Mouse (Mus musculus) adrenal gland, adult 2 months (tissue): ENCODE results near the gene Scfd2. TPM values are rescaled to one million over a fixed set of nuclear protein-coding genes. Genes with fewer than 3 reads are reported as not detected.
A peak's percentile ranks its signal among the peaks of the same experiment; 100 is the strongest.

Source experiments
- DNase-seq: peaks from one replicate; pipeline ENCODE4 v3.0.0; 2021
- polyA plus RNA-seq: library from polyadenylated mRNA; depleted of rRNA; stranded (reverse); fragments of >200 nt; gene quantifications from 2 replicates; pipeline ENCODE4 v1.2.3, GENCODE M21; 2012
- total RNA-seq, 2 experiments: library from RNA; stranded (reverse); gene quantifications; 2 replicates each; pipeline ENCODE4 v1.2.3; 2021

The Scfd2 gene
- total and polyA plus RNA-seq, 3 experiments, result 18.1 to 28.6 (median 21.6) TPM

DNA sequence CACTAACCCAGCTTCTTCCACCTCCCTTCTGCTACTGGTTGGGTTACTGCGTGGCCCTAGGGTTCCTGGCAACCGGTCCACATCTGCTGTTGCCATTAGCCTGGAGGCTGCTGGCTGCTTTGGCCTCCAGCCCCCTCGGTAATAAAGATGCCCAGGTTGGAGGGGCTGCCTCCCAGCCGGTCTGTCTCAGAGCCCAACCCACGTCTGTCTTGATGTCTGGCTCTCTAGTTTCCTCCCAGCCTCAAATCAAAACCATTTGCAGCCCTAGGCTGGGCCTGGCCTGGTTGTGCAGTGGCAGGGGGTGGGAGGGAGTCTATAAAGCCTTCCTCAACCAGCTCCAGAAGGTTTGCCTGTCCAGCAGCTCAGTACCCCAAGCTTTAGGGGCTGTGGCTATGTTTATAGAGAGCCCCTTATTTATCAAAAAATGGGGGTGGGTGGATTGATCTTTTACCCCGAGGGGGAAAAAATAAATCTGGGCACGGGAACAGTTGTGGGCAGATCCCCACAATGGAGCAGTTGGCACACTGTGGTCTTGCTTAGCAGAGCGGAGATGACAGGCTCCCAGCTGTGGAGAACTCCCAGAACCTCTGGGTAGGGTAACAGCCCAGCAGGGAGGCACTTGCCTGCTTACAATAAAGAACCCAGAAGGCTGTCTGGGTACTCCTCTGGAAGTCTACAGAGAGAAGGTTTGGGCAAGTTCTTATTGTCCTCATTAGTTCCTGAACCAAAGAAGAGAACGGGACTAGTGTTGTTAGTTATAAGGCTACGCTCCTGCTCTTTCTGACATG is 329.8 kb downstream of the Scfd2 start:
- DNase-seq, result no peak

DNA sequence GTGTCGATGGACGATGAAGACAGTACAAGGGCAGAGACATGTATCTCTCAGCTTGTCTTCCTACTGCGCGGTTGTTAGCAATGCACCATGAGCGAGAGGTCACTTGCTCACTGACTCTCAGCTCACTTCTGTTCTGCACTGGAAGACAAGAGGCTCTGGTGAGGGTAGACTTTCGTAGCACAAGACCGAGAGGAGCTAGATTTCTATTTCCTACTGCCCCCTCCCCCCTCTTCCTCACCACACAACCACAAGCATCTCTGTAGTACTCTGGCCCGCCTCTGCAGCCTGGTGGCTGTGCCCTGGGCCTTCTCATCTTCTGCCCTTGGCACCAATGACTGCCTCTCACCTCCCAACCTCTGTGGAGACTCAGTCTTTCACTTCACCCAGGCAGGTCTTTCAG is 331.1 kb downstream of the Scfd2 start:
- no peak for DNase-seq

DNA sequence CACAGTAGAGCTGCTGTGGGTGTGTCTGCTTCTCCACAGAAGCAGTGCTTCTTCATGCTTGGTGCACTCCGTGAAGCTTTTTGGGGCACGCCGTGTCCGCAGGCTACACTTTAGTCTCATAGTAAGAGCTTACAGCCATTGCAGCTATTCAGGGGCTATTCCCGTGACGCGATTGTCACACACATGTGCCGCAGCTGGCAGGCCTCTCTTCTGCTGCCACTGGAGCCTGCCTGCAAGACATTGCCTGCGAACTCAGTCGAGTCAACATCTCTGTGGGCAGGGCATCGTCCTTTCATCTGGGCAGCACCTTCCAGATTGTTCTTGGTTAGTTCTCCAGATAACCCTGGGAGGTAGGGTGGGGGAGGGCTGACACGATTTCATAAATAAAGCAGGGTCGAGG is 331.8 kb downstream of the Scfd2 start:
- no peak for DNase-seq

DNA sequence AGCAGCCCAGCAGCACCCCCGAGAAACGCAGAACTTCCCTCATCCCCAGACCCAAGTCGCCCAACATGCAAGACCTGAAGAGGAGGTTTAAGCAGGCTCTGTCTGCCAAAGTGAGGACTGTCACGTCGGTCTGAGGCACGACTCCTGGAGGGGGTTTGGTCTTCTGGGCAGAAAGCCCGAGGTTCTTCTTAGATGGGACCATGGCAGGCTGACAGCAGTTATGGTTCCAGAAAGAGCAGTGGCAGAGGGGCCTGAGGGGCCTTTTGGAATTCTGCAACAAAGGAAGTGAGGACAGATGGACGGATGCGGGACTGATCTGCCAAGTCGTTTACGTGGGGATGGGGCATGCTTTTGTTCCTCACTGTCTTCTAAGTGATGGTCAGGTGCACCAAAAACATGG is 333.1 kb downstream of the Scfd2 start:
- no peak for DNase-seq

DNA sequence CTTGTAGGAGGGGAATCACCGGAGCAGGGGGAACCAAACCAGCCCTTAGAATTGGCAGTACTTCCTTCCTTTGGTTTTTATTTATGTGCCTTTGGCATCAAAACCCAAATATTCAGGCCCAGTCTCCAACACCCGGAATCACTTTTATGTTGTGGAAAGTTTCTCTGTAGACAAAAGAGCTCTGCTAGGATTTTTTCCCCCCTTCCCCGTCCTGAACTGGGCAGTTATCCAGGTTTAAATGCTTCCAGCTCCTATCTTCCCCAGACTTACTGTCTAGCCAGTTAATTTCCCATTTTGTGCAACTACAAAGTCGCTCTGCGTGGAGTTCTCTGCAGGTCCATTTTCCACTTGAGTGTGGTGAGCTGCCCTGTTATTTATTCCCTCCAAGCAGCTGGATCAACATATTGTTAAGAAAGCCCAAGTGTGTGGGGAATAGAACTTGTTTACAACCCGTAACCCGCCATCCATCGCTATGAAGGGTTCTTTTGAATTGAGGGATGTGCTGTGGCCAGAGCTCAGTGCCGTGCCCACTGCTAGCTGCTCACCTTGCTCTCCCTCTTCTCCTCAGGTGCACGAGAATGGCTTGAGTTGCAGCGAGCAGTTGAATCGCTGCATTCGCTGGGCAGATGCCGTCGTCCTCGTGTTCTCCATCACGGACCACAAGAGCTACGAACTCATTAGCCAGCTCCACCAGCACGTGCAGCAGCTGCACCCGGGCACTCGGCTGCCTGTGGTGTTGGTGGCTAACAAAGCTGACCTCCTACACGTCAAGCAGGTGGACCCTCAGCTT is 333.8 kb downstream of the Scfd2 start:
- DNase-seq, result no peak

DNA sequence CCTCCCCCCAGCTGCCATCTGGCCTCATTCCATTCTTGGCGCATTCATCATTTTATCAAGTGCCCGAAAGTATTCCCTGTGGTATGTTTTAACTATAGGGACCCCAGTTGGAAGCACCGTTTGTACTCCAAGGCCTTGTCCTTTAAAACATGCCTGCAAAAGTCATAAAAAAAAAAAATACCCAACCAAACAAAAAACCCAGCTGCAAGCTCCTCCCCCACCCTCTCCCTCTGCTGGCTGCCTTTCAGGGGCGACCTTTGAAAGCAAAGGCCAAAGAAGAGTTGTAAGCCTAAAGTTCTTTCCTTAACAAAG is 335.3 kb downstream of the Scfd2 start:
- peak; percentile 72 for DNase-seq

DNA sequence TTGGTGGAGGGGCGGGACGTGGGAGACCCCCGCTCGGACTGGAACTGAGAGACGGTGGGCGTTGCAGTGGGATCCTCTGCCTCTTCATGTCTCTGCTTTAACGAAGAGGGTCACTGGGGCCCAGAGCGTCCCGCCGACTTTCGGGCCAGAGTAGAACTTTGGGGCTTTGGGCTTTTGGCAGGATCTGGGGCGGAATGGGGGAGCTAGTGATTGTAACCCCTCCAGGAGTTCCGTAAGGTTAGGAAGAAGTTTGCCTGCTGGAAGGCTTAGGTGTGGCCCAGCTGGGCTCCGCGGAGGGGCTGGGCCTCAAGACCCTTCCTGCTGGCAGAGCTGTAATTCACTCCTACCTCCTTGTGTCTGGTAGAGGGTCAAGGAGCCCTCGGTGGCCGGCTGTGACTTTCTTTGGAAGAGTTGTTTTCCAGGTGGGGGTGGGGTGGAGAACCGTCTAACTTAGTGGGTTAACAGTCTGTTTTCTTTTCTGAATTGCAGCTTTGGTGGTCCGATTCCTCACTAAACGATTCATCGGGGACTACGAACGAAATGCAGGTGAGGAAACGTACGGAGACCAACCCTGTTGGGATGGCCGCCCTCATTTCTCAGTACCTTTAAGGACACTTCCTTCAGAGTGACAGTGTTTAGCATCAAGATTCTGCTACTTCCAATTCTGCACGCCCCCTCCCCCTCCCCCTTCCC is 335.8 kb downstream of the Scfd2 start:
- peak; percentile 29 for DNase-seq

DNA sequence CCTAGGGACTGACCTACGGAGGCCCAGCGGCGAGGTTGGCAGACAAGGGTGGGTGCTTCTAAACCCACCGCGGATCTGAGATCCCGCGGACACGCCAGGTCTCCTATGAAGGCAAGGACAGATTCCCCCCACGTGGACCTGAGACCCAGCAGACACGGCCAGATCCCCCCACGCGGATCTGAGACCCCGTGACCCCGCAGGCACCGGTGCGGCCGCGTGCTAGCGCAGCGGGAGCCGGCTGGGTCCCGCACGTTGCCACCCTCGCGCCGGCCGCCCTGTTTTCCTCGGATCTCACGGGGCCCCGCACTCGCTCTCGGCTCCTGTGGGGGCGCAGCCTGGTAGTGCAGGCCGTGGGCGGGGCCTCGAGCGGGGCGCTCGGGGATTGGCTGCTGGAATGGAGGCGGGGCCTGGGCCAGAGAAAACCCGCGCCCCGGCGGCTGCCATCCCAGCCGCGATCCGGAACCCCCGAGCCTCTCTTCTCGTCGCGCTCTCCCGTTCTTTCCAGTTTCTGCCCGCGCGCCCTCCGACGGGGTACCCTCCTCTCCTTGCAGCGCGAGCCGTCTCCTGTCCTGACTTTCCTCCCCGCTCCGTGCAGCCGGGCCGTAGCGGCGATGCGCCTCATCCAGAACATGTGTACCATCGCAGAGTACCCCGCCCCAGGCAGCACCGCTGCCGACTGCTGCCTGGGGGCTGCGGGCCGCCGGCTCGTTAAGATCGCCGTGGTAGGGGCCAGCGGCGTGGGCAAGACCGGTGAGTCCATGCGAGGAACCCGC is 336.5 kb downstream of the Scfd2 start, which contains the start of gene Rasl11b:
Gene Rasl11b, plus strand, starts transcription at position 446 of the 773 bp plus-strand sequence.
- peak; percentile 97 for DNase-seq

DNA sequence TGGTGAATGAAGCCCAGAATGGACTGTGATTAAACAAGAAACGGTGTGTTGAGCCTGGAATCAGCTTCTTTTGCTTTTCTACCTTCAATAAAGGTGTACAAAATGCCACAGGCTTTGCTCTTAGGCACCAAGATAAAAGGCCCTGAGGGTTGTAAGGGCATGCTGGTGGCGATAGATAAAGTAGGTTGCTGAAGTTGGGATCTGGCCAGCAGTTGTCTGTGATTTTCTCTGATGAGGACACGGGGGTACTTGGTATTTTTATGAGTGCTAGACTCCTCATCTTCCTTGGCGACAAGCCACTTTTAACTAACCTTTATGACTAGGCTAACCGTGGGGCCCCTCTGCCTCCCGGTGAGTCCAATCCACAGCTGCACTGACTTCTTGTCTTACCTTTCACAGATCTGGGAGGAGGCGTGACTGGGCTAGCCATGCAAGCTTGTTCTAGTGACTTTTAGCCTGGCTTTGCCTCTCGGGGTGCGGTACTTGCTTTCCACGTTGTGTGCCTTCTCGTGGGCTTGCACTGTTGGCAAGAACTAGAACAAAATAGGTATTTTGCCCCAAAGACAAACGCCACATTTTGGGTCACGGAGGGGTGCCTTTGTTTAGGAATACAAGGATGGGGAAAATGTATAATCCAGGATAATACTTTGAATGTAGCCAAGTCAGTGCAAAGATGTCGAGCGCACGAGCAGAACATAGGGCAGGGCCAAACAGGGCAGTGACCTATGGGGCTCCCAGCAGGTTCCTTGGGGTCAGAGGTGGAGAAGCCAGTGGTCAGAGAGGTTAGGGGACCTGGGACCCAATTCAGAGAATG is 337.3 kb downstream of the Scfd2 start:
- peak; percentile 4 for DNase-seq

DNA sequence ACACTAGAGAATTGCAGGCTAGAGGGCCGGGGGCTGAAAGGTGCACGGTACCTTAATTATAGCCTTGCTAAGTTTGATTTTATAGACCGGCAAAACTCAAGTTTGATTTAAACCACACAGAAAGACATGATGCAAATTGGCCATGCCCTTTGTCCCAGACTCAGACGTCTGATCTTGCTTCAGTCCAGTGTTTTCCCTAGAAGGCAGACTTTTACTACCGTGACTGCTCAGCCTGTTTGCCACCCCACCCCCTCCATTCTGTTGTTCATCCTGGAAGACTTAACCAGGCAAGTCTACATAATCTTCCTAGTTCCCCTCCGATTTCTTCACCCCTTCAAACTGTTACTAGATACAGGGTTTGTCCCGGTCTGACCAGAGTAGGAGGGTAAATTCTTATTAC is 337.9 kb downstream of the Scfd2 start:
- no peak for DNase-seq

DNA sequence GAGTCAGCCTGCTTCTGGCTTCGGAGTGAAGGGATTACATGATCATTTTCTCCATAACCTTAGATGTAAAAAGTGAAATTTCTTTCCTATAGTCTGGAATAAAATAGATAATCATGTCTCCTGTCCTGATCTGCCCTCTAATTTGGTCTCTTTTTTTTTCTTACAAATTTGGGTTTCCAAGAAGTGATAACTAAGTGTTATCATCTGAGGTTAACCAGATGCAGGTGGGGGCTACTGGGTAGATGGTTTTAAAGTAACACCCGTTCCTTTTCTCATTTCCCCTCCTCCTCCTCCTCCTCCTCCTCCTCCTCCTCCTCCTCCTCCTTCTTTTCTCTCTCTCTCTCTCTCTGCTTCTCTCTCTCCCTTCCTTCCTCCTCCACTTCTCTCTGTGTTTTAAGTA is 338.6 kb downstream of the Scfd2 start:
- DNase-seq, result no peak

DNA sequence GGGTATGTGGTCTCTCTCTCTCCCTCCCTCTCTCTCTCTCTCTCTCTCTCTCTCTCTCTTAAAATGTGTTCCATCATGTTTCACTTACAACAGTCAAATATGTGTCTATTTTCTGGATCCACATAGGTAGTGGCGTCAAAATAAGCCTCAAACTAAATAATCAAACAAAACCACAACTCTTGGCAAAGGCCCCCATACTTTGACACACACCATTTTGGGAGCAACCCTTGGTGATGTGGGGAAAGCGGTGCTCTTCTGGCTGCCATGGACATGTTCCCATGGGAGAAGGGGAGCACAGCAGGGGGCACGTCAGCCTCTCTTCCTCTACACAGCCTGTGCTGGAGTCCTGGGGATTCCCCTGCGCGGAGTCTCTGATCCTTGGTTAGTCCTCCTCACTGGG is 340.6 kb downstream of the Scfd2 start:
- no peak for DNase-seq

DNA sequence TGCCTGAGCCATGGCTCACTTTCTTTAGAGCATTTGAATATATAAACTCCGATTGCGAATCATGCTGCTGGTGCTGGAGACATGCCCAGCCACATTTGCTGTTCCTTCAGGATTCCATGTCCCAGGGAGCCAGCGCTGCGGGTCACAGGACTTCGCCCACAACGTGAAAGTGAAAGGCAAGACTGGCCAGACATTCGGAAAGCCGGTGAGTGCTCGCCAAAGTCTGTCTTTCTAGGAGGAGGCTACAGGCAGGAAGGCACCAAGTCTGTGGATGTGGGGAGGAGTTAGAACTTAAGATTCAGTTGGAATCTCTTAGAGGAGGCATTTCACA is 341.4 kb downstream of the Scfd2 start:
- no peak for DNase-seq

DNA sequence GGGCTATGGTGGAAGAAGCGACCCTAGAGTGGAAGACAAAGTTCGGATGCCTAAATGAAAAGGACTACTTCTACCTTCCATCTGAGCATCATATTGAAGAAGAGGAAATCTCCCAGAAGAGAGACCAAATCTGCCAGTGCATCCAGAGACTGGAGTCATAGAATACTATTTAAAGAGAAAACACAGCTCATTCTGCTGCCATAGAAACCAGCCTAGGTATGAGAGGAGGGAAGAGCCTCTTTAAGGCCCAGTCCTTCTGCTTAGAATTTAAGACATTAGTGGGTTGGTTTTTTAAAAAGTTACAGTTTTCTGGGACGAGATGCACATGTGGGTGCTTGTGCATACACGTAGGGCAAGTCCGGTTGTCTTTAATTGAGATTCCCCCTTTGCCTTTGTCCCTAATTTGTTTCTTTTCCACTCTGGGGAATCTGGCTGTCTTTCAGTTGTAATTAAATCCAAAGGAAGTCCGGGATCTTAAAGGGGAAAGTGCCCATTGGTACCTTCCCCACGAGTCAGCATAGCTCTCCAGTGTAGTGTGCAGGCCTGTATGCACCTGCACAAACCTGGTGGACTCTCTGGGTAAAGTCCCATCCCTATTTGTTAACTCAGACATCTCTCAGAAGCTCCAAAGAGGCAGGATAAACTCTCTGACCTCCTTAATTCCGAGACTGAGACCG is 341.9 kb downstream of the Scfd2 start:
- no peak for DNase-seq

DNA sequence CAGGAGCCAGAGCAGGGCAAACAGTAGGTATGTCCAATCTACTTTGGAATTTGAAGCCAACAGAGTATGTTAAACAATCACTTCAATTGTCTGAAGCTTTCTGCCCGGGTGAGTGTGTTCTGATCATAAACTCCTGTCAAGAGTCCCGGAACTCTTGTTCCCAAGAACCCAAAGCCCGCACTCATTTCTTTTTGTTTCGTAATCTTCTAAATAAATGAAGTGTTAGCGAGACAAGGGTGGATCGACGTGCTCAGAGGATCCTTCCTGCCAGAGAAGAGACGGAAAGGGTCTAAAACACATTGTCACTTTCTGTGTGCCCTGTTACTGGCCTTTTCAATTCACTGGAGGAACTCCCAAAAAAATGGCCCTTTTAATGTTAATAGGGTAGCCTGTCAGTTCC is 342.7 kb downstream of the Scfd2 start:
- no peak for DNase-seq

DNA sequence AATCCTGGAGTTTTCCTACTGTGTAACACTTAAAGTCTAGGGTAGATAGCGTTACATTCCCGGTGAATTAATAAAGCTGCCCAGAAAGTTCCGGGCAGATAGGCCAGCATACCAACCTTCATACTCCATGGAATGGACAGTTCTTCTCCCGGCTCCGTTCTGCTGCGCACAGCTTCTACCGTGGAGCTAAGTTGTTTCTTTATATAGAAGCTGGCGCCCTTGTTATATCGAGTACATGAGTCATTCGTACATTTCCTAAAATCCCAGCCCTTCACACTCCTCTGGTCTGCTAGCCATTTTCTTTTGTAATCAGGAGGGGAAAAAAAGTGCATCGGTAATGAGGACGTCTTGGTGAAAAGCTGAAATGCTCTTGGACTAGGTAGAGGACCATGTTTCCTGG is 343.5 kb downstream of the Scfd2 start:
- DNase-seq, result no peak

DNA sequence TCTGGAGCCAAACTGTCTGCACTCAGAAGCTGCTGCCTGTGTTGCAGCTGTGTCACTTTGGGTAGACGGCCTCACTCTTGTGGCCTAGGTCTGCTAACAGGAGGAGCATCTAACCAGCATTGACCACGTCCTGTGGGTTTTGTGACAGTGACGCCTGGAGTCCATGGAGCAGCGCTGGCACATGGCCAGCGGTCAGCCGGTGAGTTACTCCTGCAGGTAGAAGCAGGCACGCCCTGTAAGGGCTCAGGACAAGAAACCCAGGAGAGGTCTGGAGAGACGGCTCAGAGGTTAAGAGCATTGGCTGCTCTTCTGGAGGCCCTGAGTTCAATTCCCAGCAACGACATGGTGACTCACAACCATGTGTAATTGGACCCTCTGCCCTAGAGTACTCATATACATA is 347.0 kb downstream of the Scfd2 start:
- DNase-seq, result no peak

DNA sequence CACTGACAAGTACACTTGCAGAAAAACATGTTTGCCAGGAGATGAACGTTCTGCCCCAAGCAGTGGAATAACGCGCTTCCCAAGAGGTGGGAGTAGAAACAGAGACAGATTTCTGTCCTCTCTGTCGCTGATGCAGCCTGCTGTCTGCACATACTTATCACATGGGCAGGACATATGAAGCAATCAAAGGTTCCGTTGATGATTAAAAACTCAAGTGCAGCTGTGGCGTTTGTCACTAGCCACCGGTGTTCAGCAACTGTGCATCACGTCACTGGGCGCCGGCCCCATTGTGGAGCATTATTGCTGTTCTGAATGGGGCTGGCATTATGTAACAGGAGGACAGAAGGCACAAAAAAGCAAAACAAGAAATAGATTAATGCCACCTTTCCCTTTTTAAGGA is 348.4 kb downstream of the Scfd2 start:
- DNase-seq, result no peak

DNA sequence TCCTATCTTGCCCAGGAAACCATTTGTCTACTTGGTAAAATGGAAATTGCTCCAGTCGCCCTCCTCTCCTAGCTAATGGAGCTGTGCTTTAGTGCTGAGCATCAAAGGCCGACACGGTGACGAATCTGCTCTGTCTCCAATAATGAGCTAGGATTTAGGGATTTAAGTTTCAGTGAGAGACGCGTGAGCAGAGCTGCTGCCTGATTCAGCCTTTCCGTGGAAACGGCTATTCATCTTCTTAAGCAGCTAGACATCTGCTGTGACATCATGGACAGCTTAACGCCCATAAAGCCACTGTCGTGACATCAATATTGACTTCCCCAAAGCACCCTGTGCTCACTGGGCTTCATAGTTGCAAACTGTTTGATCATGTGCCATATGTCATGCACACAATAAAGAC is 351.3 kb downstream of the Scfd2 start:
- no peak for DNase-seq

DNA sequence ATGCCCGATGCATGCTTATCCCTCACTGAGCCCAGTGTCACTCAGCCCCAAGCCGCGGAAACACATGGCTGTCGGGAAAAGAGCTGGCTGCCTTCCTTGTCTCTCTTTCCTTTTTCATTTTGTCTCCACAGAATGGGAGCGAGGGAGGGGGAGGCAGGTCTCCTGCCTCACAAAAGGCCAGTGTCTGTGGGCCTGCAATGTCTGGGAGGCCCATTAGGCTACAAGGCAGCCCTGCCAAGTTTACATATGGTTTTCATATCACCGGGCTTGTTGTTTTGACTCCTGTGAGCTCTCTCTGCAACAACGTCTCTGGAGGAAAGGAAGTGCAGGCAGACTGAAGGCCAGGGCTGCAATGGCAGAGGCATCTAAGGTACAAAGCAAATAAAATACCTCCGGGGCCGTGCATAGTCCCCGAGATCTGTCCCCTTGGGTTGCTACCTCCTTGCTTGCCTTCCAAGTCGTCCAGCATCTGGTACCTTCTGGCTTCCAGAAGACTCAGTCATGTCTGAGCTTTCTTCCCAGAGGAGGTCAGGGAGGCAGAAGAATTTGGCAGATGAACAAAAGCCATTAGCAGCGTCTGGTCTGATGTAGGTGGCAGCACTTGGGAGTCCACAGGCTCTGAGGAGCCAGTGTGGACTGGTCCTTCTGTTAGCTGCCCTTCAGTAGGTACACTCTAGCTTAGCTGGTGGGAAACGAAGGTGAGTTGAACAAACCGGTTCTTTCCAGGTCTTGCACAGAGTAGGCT is 355.9 kb downstream of the Scfd2 start:
- peak; percentile 6 for DNase-seq
